Mouse (Mus musculus) cerebellum, adult 2 months (tissue): Measurements from ENCODE around the gene Sbf1.

Source experiments
- CTCF ChIP-seq: fragments of 200-500 bp; IDR thresholded peaks from 2 replicates; pipeline ENCODE4 v1.5.1; 2011; ENCODE audit warnings: low read depth, mild to moderate bottlenecking, control low read depth, low read length, moderate library complexity, borderline replicate concordance; ENCODE audit not compliant: insufficient read depth
- POLR2A ChIP-seq: fragments of 200-500 bp; IDR thresholded peaks from 2 replicates; pipeline ENCODE4 v1.6.1; 2011; ENCODE audit warnings: low read length, control low read depth, borderline replicate concordance; ENCODE audit not compliant: insufficient read depth

- TF ChIP-seq POLR2A (no peak), CTCF (no peak)
Measured at GRCm38 (mm10) chr15:89321264-89321663, 6.2 kb upstream of the Sbf1 start.
